Mouse (Mus musculus) forebrain, embryonic 16.5 days (tissue): Measurements from ENCODE around the gene Trib3. TPM values are rescaled to one million over a fixed set of nuclear protein-coding genes. Genes with fewer than 3 reads are reported as not detected.

ENCODE experiments used
- ATAC-seq: fragments of 200-750 bp; cut with Nextera tagmentation; 2 replicates; pipeline ENCODE4 v1.8.0; 2017; ENCODE audit warnings: mild to moderate bottlenecking, moderate library complexity
- H3K27ac ChIP-seq: fragments of 300-500 bp; sonication (generic); 2 replicates; pipeline ENCODE4 v1.5.1; 2014; ENCODE audit warnings: low read length, control low read depth
- H3K27me3 ChIP-seq: fragments of 300-500 bp; sonication (generic); replicated peaks from 2 replicates; pipeline ENCODE4 v1.6.1; 2014; ENCODE audit warnings: low read length; ENCODE audit not compliant: control insufficient read depth, insufficient read depth
- H3K36me3 ChIP-seq: fragments of 300-500 bp; sonication (generic); 2 replicates; pipeline ENCODE4 v1.6.1; 2014; ENCODE audit not compliant: control insufficient read depth, insufficient read depth
- H3K4me1 ChIP-seq: fragments of 300-500 bp; sonication (generic); replicated peaks from 2 replicates; pipeline ENCODE4 v1.6.1; 2014; ENCODE audit warnings: low read length; ENCODE audit not compliant: control insufficient read depth, insufficient read depth
- H3K4me2 ChIP-seq: fragments of 300-500 bp; sonication (generic); 2 replicates; pipeline ENCODE4 v1.6.1; 2014; ENCODE audit warnings: mild to moderate bottlenecking, low read length, control low read depth
- H3K4me3 ChIP-seq: fragments of 300-500 bp; sonication (generic); replicated peaks from 2 replicates; pipeline ENCODE4 v1.5.1; 2014; ENCODE audit warnings: mild to moderate bottlenecking, low read length, control low read depth
- H3K9ac ChIP-seq: fragments of 300-500 bp; sonication (generic); replicated peaks from 2 replicates; pipeline ENCODE4 v1.6.1; 2014; ENCODE audit warnings: low read depth, low read length, control low read depth
- H3K9me3 ChIP-seq: fragments of 300-500 bp; sonication (generic); 2 replicates; pipeline ENCODE4 v1.6.1; 2016; ENCODE audit warnings: low read length; ENCODE audit not compliant: control insufficient read depth
- WGBS: fragments of 180-500 bp; shearing (Covaris S2); extraction: QIAGEN DNeasy Blood & Tissue Kit; methylation state at CpG from one replicate; pipeline ENCODE4 v1.1.7; 2014; 5-methylcytosine and 5-hydroxymethylcytosine counted together
- polyA plus RNA-seq: library from polyadenylated mRNA; unstranded; fragments of >200 nt; fragmentation: Nextera tagmentation; extraction: Ambion mirVana; gene quantifications from 2 replicates; pipeline ENCODE4 v1.2.1, GENCODE M21; 2015

The Trib3 gene
- polyA plus RNA-seq, 1 experiment from 2014 or later, result 1.9 TPM

DNA sequence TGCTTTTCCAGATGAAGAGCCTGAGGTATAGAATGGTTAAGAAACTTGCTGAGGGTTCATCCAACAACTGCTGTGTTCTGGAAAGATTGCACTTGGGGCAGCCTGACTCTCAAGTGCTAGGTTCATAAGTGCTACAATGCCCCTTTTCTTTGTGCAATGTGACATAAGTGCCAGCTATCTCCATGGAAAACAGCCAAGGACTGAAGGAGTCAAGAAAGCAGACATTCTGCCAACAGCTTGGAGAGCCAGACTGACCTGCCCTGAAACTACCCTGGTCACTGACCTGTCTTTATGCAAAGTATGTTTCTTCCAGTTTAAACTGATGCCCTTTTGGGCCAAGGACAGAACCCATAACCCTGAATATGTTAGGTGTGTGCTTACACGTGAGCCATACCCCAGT is 7.0 kb downstream of the Trib3 start:
- H3K9ac ChIP-seq, result no peak overlapping the region
- no peaks in the 10 kb centered on the region for H3K36me3 ChIP-seq
- H3K9me3 ChIP-seq, result no peaks in the 10 kb centered on the region
- 0 out of 2 replicates have a peak, but pooled peaks cover 3% of the 10 kb centered on the region for H3K27me3 ChIP-seq
- H3K4me1 ChIP-seq, result no peaks in the 10 kb centered on the region
- 77% methylated on average over 1 of the region's 1 CpGs for WGBS
- no peak overlapping the region for H3K4me3 ChIP-seq
- H3K4me2 ChIP-seq, result no peak overlapping the region
- no peak for ATAC-seq
- no peak overlapping the region for H3K27ac ChIP-seq

DNA sequence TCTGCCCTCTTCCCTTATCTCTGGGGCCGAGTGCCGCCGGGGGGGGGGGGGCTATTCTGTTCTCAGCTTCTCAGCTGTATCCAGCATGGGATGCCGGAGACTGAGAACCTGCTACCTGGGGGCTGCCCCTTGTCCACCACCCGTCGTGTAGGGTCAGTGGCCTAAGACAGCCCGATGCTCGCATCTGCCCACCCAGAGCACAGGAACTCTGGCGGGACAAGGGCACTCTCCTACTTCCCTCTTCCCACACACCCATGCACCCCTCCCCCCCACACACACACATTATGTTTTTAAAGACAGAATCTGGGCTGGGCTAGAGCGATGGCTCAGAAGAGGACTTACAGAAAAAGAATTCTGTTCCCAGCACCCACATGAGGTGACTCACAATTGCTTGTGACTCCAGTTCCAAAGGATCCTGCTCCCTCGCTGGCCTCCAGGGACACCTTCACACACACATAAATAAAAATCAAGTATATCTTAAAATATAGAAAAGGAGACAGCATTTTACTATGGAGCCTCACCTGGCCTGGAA is 8.5 kb downstream of the Trib3 start:
- no peak for ATAC-seq

DNA sequence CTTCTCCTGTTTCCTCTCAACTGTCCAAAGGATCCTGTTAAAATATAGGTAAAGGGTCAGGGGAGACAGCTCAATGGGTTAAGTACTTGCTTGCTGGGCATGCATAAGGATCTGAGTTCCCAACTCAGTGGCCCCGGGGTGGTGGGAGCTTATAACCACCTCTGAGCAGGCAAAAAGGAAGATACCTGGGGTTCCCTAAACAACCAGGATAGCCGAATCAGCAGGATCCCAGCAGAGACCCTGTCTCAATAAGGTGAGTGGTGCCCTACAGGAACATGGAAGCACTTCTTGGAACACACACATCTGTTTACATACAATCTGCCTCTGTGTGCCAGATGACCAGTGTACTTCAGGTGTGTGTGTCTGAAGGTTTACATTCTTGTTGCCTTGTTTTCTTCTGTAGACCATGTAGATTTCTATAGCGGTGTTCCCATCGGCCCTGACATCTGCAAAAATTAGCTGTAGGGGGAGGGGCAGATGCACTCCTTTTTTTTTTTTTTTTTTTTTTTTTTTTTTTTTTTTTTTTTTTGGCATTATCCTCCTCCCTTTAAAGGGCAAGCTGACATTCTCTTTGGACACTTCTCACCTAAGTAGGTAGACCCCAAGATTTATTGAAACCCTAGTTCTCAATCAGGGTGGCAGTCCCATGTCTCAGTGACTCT is 10.4 kb downstream of the Trib3 start:
- H3K4me2 ChIP-seq, result no peak overlapping the region
- H3K9me3 ChIP-seq, result no peaks in the 10 kb centered on the region
- H3K36me3 ChIP-seq, result no peaks in the 10 kb centered on the region
- no peak overlapping the region for H3K9ac ChIP-seq
- no peak overlapping the region for H3K4me3 ChIP-seq
- WGBS, result 79% methylated on average over 4 of the region's 4 CpGs
- 0 out of 2 replicates have a peak, but pooled peaks cover 3% of the 10 kb centered on the region for H3K27me3 ChIP-seq
- no peak for ATAC-seq
- peaks cover 19% of the 10 kb centered on the region for H3K4me1 ChIP-seq
- no peak overlapping the region for H3K27ac ChIP-seq

More for the DNA sequence above, 8.5 kb downstream of the Trib3 start:
- Histone ChIP-seq H3K27ac (no peak overlapping the region), H3K27me3 (0 out of 2 replicates have a peak, but pooled peaks cover 3% of the 10 kb centered on the region), H3K9ac (no peak overlapping the region), H3K4me2 (no peak overlapping the region), H3K4me3 (no peak overlapping the region), H3K9me3 (no peaks in the 10 kb centered on the region), H3K36me3 (no peaks in the 10 kb centered on the region), H3K4me1 (peaks cover 14% of the 10 kb centered on the region)
- WGBS, result 56% methylated on average over 11 of the region's 11 CpGs

DNA sequence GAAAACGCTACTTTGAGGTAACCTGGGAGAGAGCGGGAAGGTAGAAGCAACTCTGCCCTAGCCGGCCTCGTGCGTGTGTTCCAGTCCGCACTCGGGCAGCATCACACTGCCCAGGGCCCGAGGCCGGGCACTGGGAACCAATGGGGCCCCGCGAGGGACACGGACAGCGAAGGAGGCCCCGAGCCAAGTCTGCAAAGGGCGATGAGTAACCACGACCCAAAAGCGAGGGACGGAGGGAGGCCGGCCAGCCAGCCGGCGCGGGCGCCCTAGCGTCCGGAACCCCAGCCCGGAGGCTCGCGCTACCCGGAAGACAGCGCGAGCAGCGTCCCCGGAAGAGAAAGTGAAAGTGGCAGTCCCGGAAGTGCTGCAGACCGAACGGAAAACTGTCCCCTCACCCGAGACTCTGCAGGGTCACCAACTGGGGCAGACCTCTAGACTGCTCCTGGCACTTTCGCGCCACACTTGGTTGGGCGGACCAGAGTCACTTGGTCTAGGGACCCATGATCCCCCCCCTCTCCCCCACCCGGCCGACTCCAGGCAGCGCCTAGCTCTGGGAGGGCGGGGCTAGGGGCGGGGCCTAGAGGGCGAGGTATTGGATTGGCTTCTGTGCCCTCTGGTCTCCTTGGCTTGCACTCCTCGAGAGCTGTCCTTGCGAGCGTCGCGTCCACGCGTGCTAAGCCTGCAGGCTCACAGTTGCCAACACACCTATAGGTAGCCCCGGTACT is 11.6 kb downstream of the Trib3 start, which contains the start of gene Rbck1:
Gene Rbck1 (minus strand): TSS at position 553 of the 725 bp plus-strand sequence.
- no peaks in the 10 kb centered on the region for H3K9me3 ChIP-seq
- peak; percentile 96 for ATAC-seq
- H3K4me3 ChIP-seq, result peak within 1 kb of the TSS; percentile 96
- H3K27me3 ChIP-seq, result 0 out of 2 replicates have a peak, but pooled peaks cover 3% of the 10 kb centered on the region
- H3K4me1 ChIP-seq, result peaks cover 19% of the 10 kb centered on the region
- under 1% methylated on average over 54 of the region's 54 CpGs for WGBS
- peak within 1 kb of the TSS; percentile 95 for H3K4me2 ChIP-seq
- H3K9ac ChIP-seq, result peak within 1 kb of the TSS; percentile 93
- H3K36me3 ChIP-seq, result no peaks in the 10 kb centered on the region
- H3K27ac ChIP-seq, result peak within 1 kb of the TSS; percentile 84

DNA sequence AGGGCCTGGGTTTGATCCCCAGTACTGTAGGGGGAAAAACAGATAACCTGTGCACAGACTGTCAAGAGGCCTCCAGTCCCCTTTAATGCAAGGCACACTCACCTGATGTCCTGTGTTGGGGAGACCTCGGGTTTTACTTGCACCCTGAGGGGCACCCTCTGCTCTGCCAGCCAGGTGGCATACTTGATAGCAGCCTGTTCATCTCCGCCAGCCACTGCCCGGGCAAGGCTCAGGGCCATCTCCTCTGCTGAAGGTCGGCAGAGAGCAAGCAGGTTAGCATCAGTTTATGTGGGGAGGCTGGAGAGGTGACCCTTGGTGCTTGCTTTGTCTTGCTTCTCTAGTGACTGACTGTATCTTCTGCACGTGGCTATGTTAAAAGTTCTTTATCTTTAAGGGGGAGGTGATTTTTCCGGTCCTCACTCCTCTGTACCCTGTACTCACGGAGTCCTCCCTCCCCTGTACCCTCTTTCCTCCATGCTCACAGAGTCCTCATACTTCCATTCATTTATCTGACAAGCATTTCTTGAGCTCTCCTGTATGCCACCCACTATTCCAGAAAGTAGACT is 12.9 kb downstream of the Trib3 start:
- H3K4me2 ChIP-seq, result peak overlapping the region; percentile 95
- 71% methylated on average over 7 of the region's 7 CpGs for WGBS
- H3K36me3 ChIP-seq, result peaks cover 8% of the 10 kb centered on the region
- no peak overlapping the region for H3K27ac ChIP-seq
- H3K9ac ChIP-seq, result no peak overlapping the region
- ATAC-seq, result no peak
- H3K9me3 ChIP-seq, result no peaks in the 10 kb centered on the region
- H3K4me1 ChIP-seq, result peaks cover 19% of the 10 kb centered on the region
- H3K4me3 ChIP-seq, result no peak overlapping the region
- 0 out of 2 replicates have a peak, but pooled peaks cover 3% of the 10 kb centered on the region for H3K27me3 ChIP-seq

DNA sequence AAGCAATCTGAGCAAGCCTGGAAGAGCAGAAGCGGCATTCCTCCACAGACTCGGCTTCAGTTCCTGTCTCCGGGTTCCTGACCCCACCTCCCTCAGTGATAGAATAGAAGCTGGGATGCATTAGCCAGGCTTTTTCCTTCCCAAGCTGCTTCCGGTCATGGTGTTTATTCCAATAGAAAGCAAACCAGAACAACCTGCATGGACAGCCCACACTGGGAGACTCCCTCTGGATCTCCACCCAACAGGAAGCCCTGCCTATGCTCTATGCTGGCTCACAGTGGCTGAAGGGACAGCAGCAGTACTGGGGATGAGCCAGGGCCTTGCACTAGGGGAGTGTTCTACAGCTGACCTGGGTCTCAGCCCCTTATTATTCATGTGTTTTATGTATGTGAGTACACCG is 15.9 kb downstream of the Trib3 start:
- ATAC-seq, result no peak
- H3K4me2 ChIP-seq, result no peak overlapping the region
- no peak overlapping the region for H3K27ac ChIP-seq
- no peak overlapping the region for H3K9ac ChIP-seq
- H3K36me3 ChIP-seq, result peaks cover 22% of the 10 kb centered on the region
- no peaks in the 10 kb centered on the region for H3K9me3 ChIP-seq
- H3K4me3 ChIP-seq, result no peak overlapping the region
- H3K27me3 ChIP-seq, result no peaks in the 10 kb centered on the region
- WGBS, result 84% methylated on average over 5 of the region's 5 CpGs
- peaks cover 19% of the 10 kb centered on the region for H3K4me1 ChIP-seq

DNA sequence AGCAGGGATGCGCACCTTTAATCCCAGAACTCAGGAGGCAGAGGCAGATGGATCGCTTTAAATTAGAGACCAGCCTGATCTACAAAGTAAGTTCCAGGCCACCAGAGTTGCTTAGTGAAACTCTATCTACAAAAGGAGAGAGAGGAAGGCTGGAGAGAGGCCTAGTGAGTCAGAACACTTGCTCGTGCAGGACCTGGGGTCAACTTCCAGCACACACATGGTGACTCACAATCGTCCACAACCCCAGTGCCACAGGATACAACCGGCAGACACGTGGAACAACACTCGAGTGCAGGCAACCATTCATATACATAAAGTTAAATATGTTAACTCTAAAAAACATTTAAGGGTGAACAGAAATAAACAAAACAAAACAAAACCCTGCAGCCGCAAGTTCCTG is 17.2 kb downstream of the Trib3 start:
- Histone ChIP-seq H3K4me2 (no peak overlapping the region), H3K27me3 (no peaks in the 10 kb centered on the region), H3K4me1 (peaks cover 18% of the 10 kb centered on the region), H3K27ac (no peak overlapping the region), H3K4me3 (no peak overlapping the region), H3K36me3 (peaks cover 23% of the 10 kb centered on the region), H3K9ac (no peak overlapping the region), H3K9me3 (no peaks in the 10 kb centered on the region)
- no peak for ATAC-seq
- WGBS, result 88% methylated on average over 8 of the region's 8 CpGs

DNA sequence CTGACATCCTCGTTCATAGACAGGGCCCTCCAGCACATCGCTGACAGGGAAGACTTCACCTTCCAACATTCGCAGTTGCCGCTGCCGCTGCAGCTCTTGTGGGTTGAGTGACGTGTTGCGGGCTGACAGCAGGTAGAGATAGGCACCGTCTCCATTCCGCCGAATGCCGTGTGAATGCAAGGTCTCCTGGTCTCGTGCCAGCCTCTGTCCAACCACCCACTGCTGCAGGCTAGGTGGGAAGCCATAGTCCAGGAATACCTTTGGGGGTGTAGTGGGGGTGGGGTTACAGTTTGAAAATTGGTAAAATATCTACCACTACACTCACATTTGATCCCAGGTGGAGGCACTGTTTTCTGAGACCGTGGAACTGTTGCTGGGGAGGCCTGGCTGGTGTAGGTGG is 17.7 kb downstream of the Trib3 start:
- no peak overlapping the region for H3K4me3 ChIP-seq
- H3K9me3 ChIP-seq, result no peaks in the 10 kb centered on the region
- H3K4me2 ChIP-seq, result no peak overlapping the region
- H3K36me3 ChIP-seq, result peaks cover 23% of the 10 kb centered on the region
- no peak overlapping the region for H3K9ac ChIP-seq
- peaks cover 13% of the 10 kb centered on the region for H3K4me1 ChIP-seq
- no peak for ATAC-seq
- 91% methylated on average over 13 of the region's 13 CpGs for WGBS
- H3K27me3 ChIP-seq, result no peaks in the 10 kb centered on the region
- H3K27ac ChIP-seq, result no peak overlapping the region

DNA sequence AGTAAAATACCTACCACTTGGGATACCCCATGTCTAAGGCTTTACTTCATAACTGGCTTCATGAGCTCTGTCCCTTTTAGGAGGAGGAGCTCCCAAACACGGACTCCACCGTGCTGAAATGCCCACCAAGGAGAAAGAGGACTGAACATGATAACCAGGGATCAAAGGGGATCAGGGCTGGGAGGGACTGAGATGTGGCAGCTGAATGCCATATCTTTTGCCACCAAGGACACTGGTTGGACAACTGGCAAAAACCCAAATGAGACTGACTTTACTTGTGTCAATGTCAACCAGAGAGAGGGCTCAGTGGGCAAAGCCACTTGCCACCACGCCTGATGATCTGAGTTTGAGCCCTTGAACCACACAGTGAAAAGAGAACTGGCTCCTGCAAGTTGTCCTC is 19.0 kb downstream of the Trib3 start:
- Histone ChIP-seq H3K27me3 (no peaks in the 10 kb centered on the region), H3K4me2 (no peak overlapping the region), H3K36me3 (peaks cover 25% of the 10 kb centered on the region), H3K9me3 (no peaks in the 10 kb centered on the region), H3K4me3 (no peak overlapping the region), H3K9ac (no peak overlapping the region), H3K27ac (no peak overlapping the region), H3K4me1 (no peaks in the 10 kb centered on the region)
- WGBS, result 88% methylated on average over 3 of the region's 3 CpGs
- no peak for ATAC-seq
